Mouse (Mus musculus): ENCODE data around the gene Olfr981. TPM values are rescaled to one million over a fixed set of nuclear protein-coding genes. Genes with fewer than 3 reads are reported as not detected.
"Not testable (repeated sequence)": the region's sequence is repeated elsewhere in the genome, so short reads cannot be mapped to it uniquely, and the experiment has no call there.

Olfr981 gene
- polyA plus RNA-seq (2015; fragmentation: Nextera tagmentation; extraction: Ambion mirVana) = not detected in 2 replicates

- H3K4me2 ChIP-seq (replicated peaks) = no peak within 1 kb of the TSS
These were observed at the start of gene Olfr981 for GRCm38 (mm10) chr9:40021164-40021563. Gene Olfr981 (plus strand): TSS chr9:40021464.

GRCm38 (mm10) chr9:39976581-39977145 lies 44.6 kb upstream of the Olfr981 start:
- not testable (repeated sequence) for H3K27ac ChIP-seq (replicated peaks); H3K27me3 ChIP-seq; H3K36me3 ChIP-seq; H3K4me1 ChIP-seq; H3K4me2 ChIP-seq (replicated peaks); H3K4me3 ChIP-seq; H3K9me3 ChIP-seq; ATAC-seq (replicated peaks); H3K9ac ChIP-seq (replicated peaks)
- WGBS = 89% methylated on average over 1 of the region's 1 CpGs

More at GRCm38 (mm10) chr9:40021164-40021563, at the start of gene Olfr981:
- H3K27ac ChIP-seq (replicated peaks) = no peak within 1 kb of the TSS
- no peaks in the 10 kb centered on the region for H3K36me3 ChIP-seq
- no peaks in the 10 kb centered on the region for H3K9me3 ChIP-seq
- no peak within 1 kb of the TSS for H3K4me3 ChIP-seq
- no peak within 1 kb of the TSS for H3K9ac ChIP-seq (replicated peaks)
- ATAC-seq (replicated peaks) = no peak
- WGBS = 62% methylated on average over 2 of the region's 2 CpGs
- no peaks in the 10 kb centered on the region for H3K4me1 ChIP-seq
- no peaks in the 10 kb centered on the region for H3K27me3 ChIP-seq

DNA sequence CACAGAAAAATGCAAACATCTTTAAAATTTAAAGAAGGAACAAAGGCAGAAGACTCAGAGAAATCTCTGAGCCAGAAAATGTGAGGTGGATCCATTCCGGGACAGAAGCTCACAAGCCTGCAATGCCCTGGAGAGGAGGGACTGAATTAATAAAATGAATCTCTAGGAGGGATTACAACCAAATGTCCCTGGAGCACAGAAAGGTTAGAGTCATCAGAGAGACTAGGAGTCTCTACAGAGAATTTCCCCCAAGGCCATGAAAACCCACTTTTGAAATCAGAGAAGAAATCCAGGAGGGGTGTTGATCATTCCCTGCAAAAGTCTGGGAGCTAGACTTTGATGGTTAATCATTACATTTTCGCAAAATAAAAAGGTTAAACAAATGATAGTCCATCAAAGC lies 29.5 kb upstream of the Olfr981 start, which contains the start of gene Olfr978:
Olfr978 (plus strand) TSS at position 301 of the 400 bp plus-strand sequence.
- Histone ChIP-seq H3K27ac (replicated peaks) (no peak within 1 kb of the TSS), H3K4me3 (no peak within 1 kb of the TSS), H3K4me2 (replicated peaks) (no peak within 1 kb of the TSS), H3K36me3 (no peaks in the 10 kb centered on the region), H3K4me1 (no peaks in the 10 kb centered on the region), H3K9me3 (no peaks in the 10 kb centered on the region), H3K9ac (replicated peaks) (no peak within 1 kb of the TSS), H3K27me3 (no peaks in the 10 kb centered on the region)
- ATAC-seq (replicated peaks) = no peak
- WGBS = 88% methylated on average over 2 of the region's 2 CpGs

DNA sequence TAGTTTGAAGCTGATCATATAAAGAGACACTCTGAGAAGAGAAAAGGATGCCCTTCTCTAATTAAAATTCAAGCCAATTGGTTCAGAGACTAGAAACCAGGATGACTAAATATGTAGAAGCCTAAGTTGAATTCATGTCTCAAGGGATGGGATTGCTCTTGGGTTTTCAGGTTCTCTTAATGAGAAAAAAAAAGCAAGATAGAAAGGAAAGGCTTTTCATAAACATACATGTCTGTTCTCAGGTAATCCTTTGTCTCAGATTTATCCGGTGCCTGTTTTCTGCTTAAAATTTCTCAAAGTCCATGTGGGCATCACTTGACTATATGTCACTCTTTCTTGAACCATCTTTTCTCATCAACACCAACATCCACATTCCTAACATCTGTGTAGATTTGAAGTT lies 17.9 kb upstream of the Olfr981 start, which contains the start of gene Olfr979:
Olfr979 (minus strand) TSS at position 101 of the 400 bp plus-strand sequence.
- no peaks in the 10 kb centered on the region for H3K36me3 ChIP-seq
- WGBS = 96% methylated on average over 1 of the region's 1 CpGs
- no peaks in the 10 kb centered on the region for H3K27me3 ChIP-seq
- no peak within 1 kb of the TSS for H3K4me3 ChIP-seq
- H3K4me2 ChIP-seq (replicated peaks) = no peak within 1 kb of the TSS
- no peak within 1 kb of the TSS for H3K9ac ChIP-seq (replicated peaks)
- H3K9me3 ChIP-seq = no peaks in the 10 kb centered on the region
- no peak for ATAC-seq (replicated peaks)
- no peaks in the 10 kb centered on the region for H3K4me1 ChIP-seq
- H3K27ac ChIP-seq (replicated peaks) = no peak within 1 kb of the TSS

DNA sequence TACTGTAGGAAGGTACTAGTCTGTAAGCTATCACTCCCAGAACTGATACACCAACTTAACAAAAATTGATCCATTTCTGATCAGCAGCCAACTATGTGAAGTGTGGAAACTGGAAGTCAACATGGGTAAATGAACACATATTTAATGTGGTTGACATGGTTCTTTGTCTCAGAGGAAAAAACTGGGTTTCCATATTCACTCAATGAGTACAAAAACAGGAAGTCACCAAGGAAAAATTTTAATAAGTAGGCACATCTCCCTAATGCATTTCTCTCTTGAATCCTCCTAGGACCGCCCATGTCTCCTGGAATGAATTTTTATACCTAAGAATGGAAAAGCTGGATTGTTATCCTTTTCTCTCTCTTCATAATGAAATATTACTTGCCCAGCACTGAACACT lies 11.8 kb upstream of the Olfr981 start, which contains the start of gene Olfr980:
Olfr980 (minus strand) TSS at position 101 of the 400 bp plus-strand sequence.
- WGBS = 96% methylated on average over 1 of the region's 1 CpGs
- H3K36me3 ChIP-seq = no peaks in the 10 kb centered on the region
- ATAC-seq (replicated peaks) = no peak

DNA sequence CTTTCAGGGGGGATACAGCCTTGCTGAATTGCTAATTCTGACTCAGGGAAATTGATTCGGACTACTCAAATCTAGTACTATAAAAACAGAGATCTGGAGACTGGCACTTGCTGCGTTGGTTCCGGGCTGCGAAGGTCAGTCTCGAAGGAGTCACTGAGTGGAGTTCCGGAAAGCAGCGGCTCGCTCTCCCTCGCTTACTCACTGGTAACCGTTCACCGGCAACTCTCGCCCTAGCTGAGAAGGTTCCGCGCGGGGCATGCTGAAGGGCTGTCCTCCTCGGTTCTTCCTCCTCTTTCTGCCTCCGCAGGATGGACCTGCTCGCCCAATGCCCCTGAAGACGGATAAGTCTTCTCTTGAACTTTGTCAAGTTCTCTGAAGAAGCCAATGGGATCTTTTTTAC lies 28.9 kb downstream of the Olfr981 start:
- no peaks in the 10 kb centered on the region for H3K4me1 ChIP-seq
- WGBS = 95% methylated on average over 19 of the region's 19 CpGs
- ATAC-seq (replicated peaks) = no peak
- no peak overlapping the region for H3K4me2 ChIP-seq (replicated peaks)
- no peaks in the 10 kb centered on the region for H3K36me3 ChIP-seq
- no peaks in the 10 kb centered on the region for H3K9me3 ChIP-seq
- no peaks in the 10 kb centered on the region for H3K27me3 ChIP-seq
- no peak overlapping the region for H3K9ac ChIP-seq (replicated peaks)
- no peak overlapping the region for H3K4me3 ChIP-seq
- H3K27ac ChIP-seq (replicated peaks) = no peak overlapping the region

More for the DNA sequence above, 11.8 kb upstream of the Olfr981 start, which contains the start of gene Olfr980:
- no peak within 1 kb of the TSS for H3K9ac ChIP-seq (replicated peaks)
- H3K27me3 ChIP-seq = no peaks in the 10 kb centered on the region
- no peak within 1 kb of the TSS for H3K27ac ChIP-seq (replicated peaks)
- no peaks in the 10 kb centered on the region for H3K9me3 ChIP-seq
- H3K4me1 ChIP-seq = no peaks in the 10 kb centered on the region
- H3K4me2 ChIP-seq (replicated peaks) = no peak within 1 kb of the TSS
- H3K4me3 ChIP-seq = no peak within 1 kb of the TSS

GRCm38 (mm10) chr9:40073529-40073928 lies 52.3 kb downstream of the Olfr981 start, which contains the start of gene Olfr982:
Gene Olfr982 (plus strand): TSS chr9:40073829.
- no peaks in the 10 kb centered on the region for H3K27me3 ChIP-seq
- H3K9ac ChIP-seq (replicated peaks) = no peak within 1 kb of the TSS
- H3K9me3 ChIP-seq = no peaks in the 10 kb centered on the region
- ATAC-seq (replicated peaks) = no peak
- 83% methylated on average over 2 of the region's 2 CpGs for WGBS
- no peaks in the 10 kb centered on the region for H3K4me1 ChIP-seq
- H3K27ac ChIP-seq (replicated peaks) = no peak within 1 kb of the TSS
- no peak within 1 kb of the TSS for H3K4me3 ChIP-seq
- H3K4me2 ChIP-seq (replicated peaks) = no peak within 1 kb of the TSS
- no peaks in the 10 kb centered on the region for H3K36me3 ChIP-seq

Other genes with a start within 250 kb of the Olfr981 start
- not detected in 2 replicates for gene Olfr968, start 238.2 kb upstream of the Olfr981 start, polyA plus RNA-seq (2015; fragmentation: Nextera tagmentation; extraction: Ambion mirVana)
- gene Olfr969, start 230.5 kb upstream of the Olfr981 start, polyA plus RNA-seq (2015; fragmentation: Nextera tagmentation; extraction: Ambion mirVana) = not detected in 2 replicates
- not detected in 2 replicates for gene Olfr970, start 212.6 kb upstream of the Olfr981 start, polyA plus RNA-seq (2015; fragmentation: Nextera tagmentation; extraction: Ambion mirVana)
- gene Olfr971, start 184.6 kb upstream of the Olfr981 start, polyA plus RNA-seq (2015; fragmentation: Nextera tagmentation; extraction: Ambion mirVana) = not detected in 2 replicates
- not detected in 2 replicates for gene Olfr972, start 155.0 kb upstream of the Olfr981 start, polyA plus RNA-seq (2015; fragmentation: Nextera tagmentation; extraction: Ambion mirVana)
- not detected in 2 replicates for gene Olfr229, start 114.1 kb upstream of the Olfr981 start, polyA plus RNA-seq (2015; fragmentation: Nextera tagmentation; extraction: Ambion mirVana)
- gene Olfr974, start 84.0 kb upstream of the Olfr981 start, polyA plus RNA-seq (2015; fragmentation: Nextera tagmentation; extraction: Ambion mirVana) = not detected in 2 replicates
- gene Olfr975, start 69.4 kb upstream of the Olfr981 start, polyA plus RNA-seq (2015; fragmentation: Nextera tagmentation; extraction: Ambion mirVana) = not detected in 2 replicates
- not detected in 2 replicates for gene Olfr976, start 60.3 kb upstream of the Olfr981 start, polyA plus RNA-seq (2015; fragmentation: Nextera tagmentation; extraction: Ambion mirVana)
- gene Olfr978, start 29.4 kb upstream of the Olfr981 start, polyA plus RNA-seq (2015; fragmentation: Nextera tagmentation; extraction: Ambion mirVana) = not detected in 2 replicates
- not detected in 2 replicates for gene Olfr979, start 18.0 kb upstream of the Olfr981 start, polyA plus RNA-seq (2015; fragmentation: Nextera tagmentation; extraction: Ambion mirVana)
- not detected in 2 replicates for gene Olfr980, start 11.9 kb upstream of the Olfr981 start, polyA plus RNA-seq (2015; fragmentation: Nextera tagmentation; extraction: Ambion mirVana)
- gene Olfr982, start 52.4 kb downstream of the Olfr981 start, polyA plus RNA-seq (2015; fragmentation: Nextera tagmentation; extraction: Ambion mirVana) = not detected in 2 replicates
- not detected in 2 replicates for gene Olfr983, start 72.1 kb downstream of the Olfr981 start, polyA plus RNA-seq (2015; fragmentation: Nextera tagmentation; extraction: Ambion mirVana)
- not detected in 2 replicates for gene Olfr984, start 92.7 kb downstream of the Olfr981 start, polyA plus RNA-seq (2015; fragmentation: Nextera tagmentation; extraction: Ambion mirVana)
- gene Olfr985, start 108.7 kb downstream of the Olfr981 start, polyA plus RNA-seq (2015; fragmentation: Nextera tagmentation; extraction: Ambion mirVana) = not detected in 2 replicates
- gene Tmem225, start 126.7 kb downstream of the Olfr981 start, polyA plus RNA-seq (2015; fragmentation: Nextera tagmentation; extraction: Ambion mirVana) = not detected in 2 replicates
- not detected in 2 replicates for gene Olfr986, start 159.5 kb downstream of the Olfr981 start, polyA plus RNA-seq (2015; fragmentation: Nextera tagmentation; extraction: Ambion mirVana)
- gene Zfp202, start 170.9 kb downstream of the Olfr981 start, polyA plus RNA-seq (2015; fragmentation: Nextera tagmentation; extraction: Ambion mirVana) = 9.9 and 10.8 TPM in 2 replicates
- 89.7 and 90.5 TPM in 2 replicates for gene Scn3b, start 247.8 kb downstream of the Olfr981 start, polyA plus RNA-seq (2015; fragmentation: Nextera tagmentation; extraction: Ambion mirVana)